Mouse (Mus musculus) midbrain, postnatal 0 days (tissue): Measurements from ENCODE around the gene Gm49394. TPM values are rescaled to one million over a fixed set of nuclear protein-coding genes. Genes with fewer than 3 reads are reported as not detected.

Experiments used
- ATAC-seq: fragments of 200-750 bp; cut with Nextera tagmentation; 2 replicates; pipeline ENCODE4 v1.8.0; 2017; ENCODE audit warnings: moderate number of reproducible peaks, mild to moderate bottlenecking, moderate TSS enrichment, moderate library complexity; ENCODE audit not compliant: low FRiP score
- DNase-seq: peaks from one replicate; pipeline ENCODE4 v3.0.0-alpha.2; 2015; ENCODE audit warnings: low spot score
- H3K27ac ChIP-seq: fragments of 300-500 bp; sonication (generic); 2 replicates; pipeline ENCODE4 v1.5.1; 2014; ENCODE audit warnings: low read depth, mild to moderate bottlenecking, low read length, mixed read lengths
- H3K27me3 ChIP-seq: fragments of 300-500 bp; sonication (generic); 2 replicates; pipeline ENCODE4 v1.6.1; 2014; ENCODE audit warnings: low read length, control low read depth, mixed read lengths; ENCODE audit not compliant: insufficient read depth
- H3K36me3 ChIP-seq: fragments of 300-500 bp; sonication (generic); 2 replicates; pipeline ENCODE4 v1.6.1; 2014; ENCODE audit warnings: low read length, control low read depth, mixed read lengths; ENCODE audit not compliant: insufficient read depth
- H3K4me1 ChIP-seq: fragments of 300-500 bp; sonication (generic); 2 replicates; pipeline ENCODE4 v1.6.1; 2014; ENCODE audit warnings: mild to moderate bottlenecking, control low read depth, antibody characterized with exemption, low read length, mixed read lengths; ENCODE audit not compliant: insufficient read depth
- H3K4me2 ChIP-seq: fragments of 300-500 bp; sonication (generic); 2 replicates; pipeline ENCODE4 v1.6.1; 2014; ENCODE audit warnings: low read depth, mild to moderate bottlenecking, low read length, mixed read lengths; ENCODE audit not compliant: poor library complexity, severe bottlenecking
- H3K4me3 ChIP-seq: fragments of 300-500 bp; sonication (generic); 2 replicates; pipeline ENCODE4 v1.5.1; 2014; ENCODE audit warnings: low read depth, mild to moderate bottlenecking, low read length, moderate library complexity
- H3K9ac ChIP-seq: fragments of 300-500 bp; sonication (generic); replicated peaks from 2 replicates; pipeline ENCODE4 v1.6.1; 2014; ENCODE audit warnings: mild to moderate bottlenecking, low read length, moderate library complexity, mixed read lengths; ENCODE audit not compliant: poor library complexity, severe bottlenecking
- H3K9me3 ChIP-seq: fragments of 300-500 bp; sonication (generic); 2 replicates; pipeline ENCODE4 v1.6.1; 2016; ENCODE audit warnings: low read length, control low read depth
- CTCF ChIP-seq: IDR thresholded peaks from 2 replicates; pipeline ENCODE4 v1.5.1; 2016; ENCODE audit warnings: antibody characterized with exemption, mild to moderate bottlenecking
- WGBS: fragments of 180-500 bp; shearing (Covaris S2); extraction: QIAGEN DNeasy Blood & Tissue Kit; methylation state at CpG from one replicate; pipeline ENCODE4 v1.1.7; 2014; 5-methylcytosine and 5-hydroxymethylcytosine counted together
- polyA plus RNA-seq: library from polyadenylated mRNA; unstranded; fragments of >200 nt; fragmentation: Nextera tagmentation; extraction: Ambion mirVana; gene quantifications from 2 replicates; pipeline ENCODE4 v1.2.1, GENCODE M21; 2015
- total RNA-seq: library from RNA; depleted of rRNA; stranded (reverse); fragments of >200 nt; gene quantifications from 2 replicates; pipeline ENCODE4 v1.2.3, GENCODE M21; 2014

The Gm49394 gene
- total and polyA plus RNA-seq, 2 experiments from 2014 or later, result not detected

DNA sequence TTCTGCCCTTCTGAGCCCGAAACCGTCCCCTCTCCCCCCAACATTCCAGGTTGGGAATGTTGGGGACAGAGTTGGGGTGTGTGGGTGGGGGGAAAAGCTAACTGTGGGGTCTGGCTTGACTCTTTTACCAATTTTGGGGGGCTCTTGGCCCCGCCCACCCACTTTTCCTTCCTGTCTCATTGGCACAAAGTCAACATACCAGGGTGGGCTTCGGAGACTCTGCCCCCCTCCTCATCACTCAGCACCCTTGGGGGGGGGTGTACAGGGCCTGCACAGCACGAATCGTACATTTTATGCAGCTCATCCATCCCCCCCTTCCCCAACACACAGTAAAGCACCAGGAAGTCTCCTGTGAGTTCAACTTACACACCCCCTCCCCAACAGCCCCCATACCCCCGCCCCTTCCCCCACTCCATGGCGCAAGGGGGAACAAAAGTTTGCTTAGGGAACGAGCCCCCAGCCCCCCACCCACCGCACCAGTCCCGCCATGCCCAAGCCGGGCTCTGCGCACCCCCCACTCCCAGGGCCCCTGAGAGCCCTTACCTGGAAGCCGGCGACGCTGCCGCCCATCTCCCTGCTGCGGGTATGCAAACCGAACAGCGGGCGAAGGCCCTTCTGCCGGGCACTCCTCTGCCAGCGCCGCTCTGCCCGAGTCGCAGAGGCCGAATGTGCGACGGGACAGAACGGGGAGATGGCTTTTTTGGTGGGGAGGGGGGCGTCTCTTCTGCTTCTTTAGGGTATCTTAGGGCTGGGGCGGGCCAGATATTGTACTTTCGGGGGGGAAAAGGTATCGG is 11.7 kb downstream of the Gm49394 start:
- under 1% methylated on average over 34 of the region's 34 CpGs for WGBS
- H3K27ac ChIP-seq, result no peak overlapping the region
- peak overlapping the region; percentile 47; the same call in 1 of the 2 replicates for H3K4me2 ChIP-seq
- peaks cover 95% of the 10 kb centered on the region for H3K27me3 ChIP-seq
- ATAC-seq, result no peak
- no peak overlapping the region; the same call in 1 of the 2 replicates for H3K9ac ChIP-seq
- H3K4me1 ChIP-seq, result no peaks in the 10 kb centered on the region
- peak overlapping the region; percentile 30 for H3K4me3 ChIP-seq
- no peak for TF ChIP-seq CTCF
- no peaks in the 10 kb centered on the region for H3K36me3 ChIP-seq
- no peaks in the 10 kb centered on the region for H3K9me3 ChIP-seq
- no peak for DNase-seq

GRCm38 (mm10) chr7:142657341-142657791 is 12.4 kb downstream of the Gm49394 start:
- DNase-seq (no peak), ATAC-seq (no peak)
- Histone ChIP-seq H3K27me3 (peaks cover 89% of the 10 kb centered on the region), H3K4me2 (no peak overlapping the region), H3K27ac (no peak overlapping the region), H3K36me3 (no peaks in the 10 kb centered on the region), H3K4me3 (peak overlapping the region; percentile 30; the same call in 1 of the 2 replicates), H3K9me3 (no peaks in the 10 kb centered on the region), H3K4me1 (no peaks in the 10 kb centered on the region), H3K9ac (no peak overlapping the region)
- WGBS, result 22% methylated on average over 7 of the region's 9 CpGs
- no peak for TF ChIP-seq CTCF

DNA sequence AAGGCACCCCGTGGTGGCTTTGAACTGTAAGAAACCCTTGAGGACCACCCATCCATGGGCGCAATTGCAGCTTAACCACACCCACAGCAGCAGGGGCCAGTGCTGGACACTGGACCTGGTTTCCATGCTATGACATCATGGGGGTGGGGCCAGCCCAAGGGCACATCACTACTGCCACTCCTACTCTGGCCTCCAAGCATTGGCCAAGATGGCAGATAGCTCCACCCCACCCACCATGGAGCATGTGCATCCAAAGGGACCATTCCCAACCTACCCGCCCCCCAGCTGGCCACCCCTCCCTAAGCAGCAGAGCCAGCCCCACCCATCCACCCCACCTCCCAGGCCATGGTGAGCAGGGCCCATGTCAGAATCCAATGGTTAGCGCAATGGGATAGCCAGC is 13.7 kb downstream of the Gm49394 start:
- ATAC-seq, result no peak
- Histone ChIP-seq H3K9ac (no peak overlapping the region), H3K9me3 (no peaks in the 10 kb centered on the region), H3K4me3 (no peak overlapping the region), H3K4me2 (no peak overlapping the region), H3K36me3 (no peaks in the 10 kb centered on the region), H3K4me1 (no peaks in the 10 kb centered on the region), H3K27ac (no peak overlapping the region), H3K27me3 (peaks cover 76% of the 10 kb centered on the region)
- no peak for TF ChIP-seq CTCF
- 37% methylated on average over 4 of the region's 4 CpGs for WGBS
- no peak for DNase-seq

- H3K4me2 ChIP-seq, result no peak overlapping the region
- peaks cover 72% of the 10 kb centered on the region for H3K27me3 ChIP-seq
- H3K9me3 ChIP-seq, result no peaks in the 10 kb centered on the region
- no peak overlapping the region for H3K27ac ChIP-seq
- H3K4me1 ChIP-seq, result no peaks in the 10 kb centered on the region
- no peak for TF ChIP-seq CTCF
- no peak overlapping the region for H3K9ac ChIP-seq
- WGBS, result 9% methylated on average over 11 of the region's 11 CpGs
- ATAC-seq, result no peak
- DNase-seq, result no peak
- H3K36me3 ChIP-seq, result no peaks in the 10 kb centered on the region
- H3K4me3 ChIP-seq, result no peak overlapping the region
These were observed 14.1 kb downstream of the Gm49394 start for GRCm38 (mm10) chr7:142655633-142656032.

GRCm38 (mm10) chr7:142653726-142654125 is 16.0 kb downstream of the Gm49394 start:
- TF ChIP-seq CTCF, result no peak
- Histone ChIP-seq H3K9me3 (no peaks in the 10 kb centered on the region), H3K4me2 (no peak overlapping the region), H3K4me1 (no peaks in the 10 kb centered on the region), H3K4me3 (no peak overlapping the region), H3K27me3 (peaks cover 53% of the 10 kb centered on the region), H3K36me3 (no peaks in the 10 kb centered on the region), H3K9ac (no peak overlapping the region), H3K27ac (no peak overlapping the region)
- DNase-seq (no peak), ATAC-seq (no peak)
- 11% methylated on average over 18 of the region's 18 CpGs for WGBS

DNA sequence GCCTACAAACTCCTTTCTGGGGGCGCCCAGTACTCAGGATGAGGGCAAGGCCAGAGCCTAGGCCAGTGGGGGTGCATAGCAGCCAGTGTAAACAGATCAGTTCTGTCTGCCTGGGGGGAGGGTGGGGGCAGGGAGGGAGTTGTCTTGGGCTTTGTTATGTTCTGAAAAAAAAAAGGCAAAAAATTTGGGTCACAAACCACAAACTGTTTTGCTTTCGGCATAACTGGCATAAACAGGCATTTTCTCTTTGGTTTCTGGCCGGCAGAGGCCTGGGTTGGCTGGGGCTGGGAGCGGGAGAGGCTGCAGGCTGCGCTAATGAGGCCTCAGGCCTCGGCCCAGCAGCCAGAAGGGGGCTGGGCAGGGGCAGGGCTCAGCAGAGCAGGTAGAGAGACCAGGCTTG is 23.1 kb downstream of the Gm49394 start:
- DNase-seq (no peak), ATAC-seq (no peak)
- Histone ChIP-seq H3K9me3 (no peaks in the 10 kb centered on the region), H3K4me1 (no peaks in the 10 kb centered on the region), H3K9ac (no peak overlapping the region), H3K27me3 (no peaks in the 10 kb centered on the region), H3K4me2 (no peak overlapping the region), H3K27ac (no peak overlapping the region), H3K36me3 (no peaks in the 10 kb centered on the region), H3K4me3 (no peak overlapping the region)
- no peak for TF ChIP-seq CTCF
- WGBS, result 40% methylated on average over 6 of the region's 6 CpGs
